Mouse (Mus musculus) thymus, postnatal 0 days (tissue): ENCODE data around the gene Tomm22. TPM values are rescaled to one million over a fixed set of nuclear protein-coding genes. Genes with fewer than 3 reads are reported as not detected.
A peak's percentile ranks its signal among the peaks of the same experiment; 100 is the strongest.
"Not testable (repeated sequence)": the region's sequence is repeated elsewhere in the genome, so short reads cannot be mapped to it uniquely, and the experiment has no call there.

Experiments
- DNase-seq: peaks from one replicate; pipeline ENCODE4 v3.0.0-alpha.2; 2015; ENCODE audit warnings: low spot score
- polyA plus RNA-seq: library from polyadenylated mRNA; unstranded; fragments of >200 nt; fragmentation: Nextera tagmentation; extraction: Ambion mirVana; gene quantifications from 2 replicates; pipeline ENCODE4 v1.2.1, GENCODE M21; 2015

The Tomm22 gene
- polyA plus RNA-seq: 280 and 287 TPM in 2 replicates

- DNase-seq: peak; percentile 90
These were observed at the start of gene Tomm22 for GRCm38 (mm10) chr15:79670249-79670971. Gene Tomm22, plus strand, starts transcription at chr15:79670861.

- no peak for DNase-seq
These were observed 40.2 kb upstream of the Tomm22 start for GRCm38 (mm10) chr15:79630471-79630870.

- DNase-seq: no peak
These were observed 29.4 kb upstream of the Tomm22 start for GRCm38 (mm10) chr15:79641135-79641817.

- no peak for DNase-seq
These were observed 25.2 kb upstream of the Tomm22 start for GRCm38 (mm10) chr15:79645483-79645882.

GRCm38 (mm10) chr15:79648130-79648529 lies 22.5 kb upstream of the Tomm22 start:
- DNase-seq: no peak

- peak; percentile 64 for DNase-seq
These were observed 20.1 kb upstream of the Tomm22 start for GRCm38 (mm10) chr15:79650569-79650968.

GRCm38 (mm10) chr15:79651481-79651880 lies 19.2 kb upstream of the Tomm22 start:
- DNase-seq: peak; percentile 49

- no peak for DNase-seq
These were observed 14.2 kb upstream of the Tomm22 start for GRCm38 (mm10) chr15:79656451-79656850.

GRCm38 (mm10) chr15:79657837-79658530 lies 12.7 kb upstream of the Tomm22 start:
- peak; percentile 84 for DNase-seq

- DNase-seq: peak; percentile 90
These were observed 11.9 kb upstream of the Tomm22 start, which contains the start of the genes Fam227a and Cby1 for GRCm38 (mm10) chr15:79658531-79659375. Gene Fam227a, minus strand, starts transcription at chr15:79658956. Gene Cby1, plus strand, starts transcription at chr15:79659199.

- peak; percentile 48 for DNase-seq
These were observed 8.8 kb upstream of the Tomm22 start for GRCm38 (mm10) chr15:79661852-79662251.

GRCm38 (mm10) chr15:79664666-79665065 lies 6.0 kb upstream of the Tomm22 start:
- no peak for DNase-seq

- DNase-seq: no peak
These were observed 1.5 kb upstream of the Tomm22 start for GRCm38 (mm10) chr15:79669195-79669594.

- no peak for DNase-seq
These were observed 275 bp downstream of the Tomm22 start for GRCm38 (mm10) chr15:79670972-79671299.

- not testable (repeated sequence) for DNase-seq
These were observed 1.2 kb downstream of the Tomm22 start for GRCm38 (mm10) chr15:79671828-79672348.

GRCm38 (mm10) chr15:79677936-79678335 lies 7.3 kb downstream of the Tomm22 start:
- no peak for DNase-seq

- DNase-seq: no peak
These were observed 11.3 kb downstream of the Tomm22 start for GRCm38 (mm10) chr15:79681973-79682372.

GRCm38 (mm10) chr15:79683146-79683545 lies 12.5 kb downstream of the Tomm22 start:
- DNase-seq: no peak

- DNase-seq: no peak
These were observed 13.2 kb downstream of the Tomm22 start for GRCm38 (mm10) chr15:79683707-79684465.

- DNase-seq: no peak
These were observed 14.0 kb downstream of the Tomm22 start for GRCm38 (mm10) chr15:79684616-79685015.
